Mouse (Mus musculus) thymus, adult 2 months (tissue): ENCODE measurements around the gene Plekhg2. TPM values are rescaled to one million over a fixed set of nuclear protein-coding genes. Genes with fewer than 3 reads are reported as not detected.

Experiments used
- DNase-seq: peaks from one replicate; pipeline ENCODE4 v3.0.0; 2021
- H3K27ac ChIP-seq: fragments of 200-500 bp; 2 replicates; pipeline ENCODE4 v1.5.1; 2012; ENCODE audit warnings: low read length, control low read depth; ENCODE audit not compliant: control insufficient read depth, insufficient read depth
- H3K27me3 ChIP-seq: fragments of 200-500 bp; 2 replicates; pipeline ENCODE4 v1.6.1; 2012; ENCODE audit warnings: mild to moderate bottlenecking, low read length, moderate library complexity, mixed read lengths; ENCODE audit not compliant: control insufficient read depth, insufficient read depth
- H3K36me3 ChIP-seq: fragments of 200-500 bp; 2 replicates; pipeline ENCODE4 v1.6.1; 2012; ENCODE audit warnings: mild to moderate bottlenecking, low read length, moderate library complexity; ENCODE audit not compliant: control insufficient read depth, insufficient read depth
- H3K4me1 ChIP-seq: fragments of 200-500 bp; replicated peaks from 2 replicates; pipeline ENCODE4 v1.6.1; 2012; ENCODE audit warnings: low read length; ENCODE audit not compliant: control insufficient read depth, insufficient read depth
- H3K4me3 ChIP-seq: fragments of 200-500 bp; 2 replicates; pipeline ENCODE4 v1.5.1; 2012; ENCODE audit warnings: mild to moderate bottlenecking, low read length, control low read depth, moderate library complexity; ENCODE audit not compliant: control insufficient read depth, insufficient read depth
- CTCF ChIP-seq: fragments of 200-500 bp; IDR thresholded peaks from 2 replicates; pipeline ENCODE4 v1.5.1; 2012; ENCODE audit warnings: mild to moderate bottlenecking, control low read depth, low read length, moderate library complexity, borderline replicate concordance; ENCODE audit not compliant: control insufficient read depth, poor library complexity, insufficient read depth; ENCODE audit errors: extremely low read depth
- POLR2A ChIP-seq: fragments of 200-500 bp; IDR thresholded peaks from 2 replicates; pipeline ENCODE4 v1.6.1; 2012; ENCODE audit warnings: mild to moderate bottlenecking, low read length, control low read depth, moderate library complexity; ENCODE audit not compliant: control insufficient read depth, poor library complexity, insufficient read depth; ENCODE audit errors: extremely low read depth
- WGBS: fragments of 180-500 bp; shearing (Covaris S2); methylation state at CpG from one replicate; pipeline ENCODE4 v1.1.7; 2018; 5-methylcytosine and 5-hydroxymethylcytosine counted together
- polyA plus RNA-seq: library from polyadenylated mRNA; depleted of rRNA; stranded (reverse); fragments of >200 nt; gene quantifications from 2 replicates; pipeline ENCODE4 v1.2.3, GENCODE M21; 2012

Plekhg2 gene
- polyA plus RNA-seq, 1 experiment, result 187 TPM

DNA sequence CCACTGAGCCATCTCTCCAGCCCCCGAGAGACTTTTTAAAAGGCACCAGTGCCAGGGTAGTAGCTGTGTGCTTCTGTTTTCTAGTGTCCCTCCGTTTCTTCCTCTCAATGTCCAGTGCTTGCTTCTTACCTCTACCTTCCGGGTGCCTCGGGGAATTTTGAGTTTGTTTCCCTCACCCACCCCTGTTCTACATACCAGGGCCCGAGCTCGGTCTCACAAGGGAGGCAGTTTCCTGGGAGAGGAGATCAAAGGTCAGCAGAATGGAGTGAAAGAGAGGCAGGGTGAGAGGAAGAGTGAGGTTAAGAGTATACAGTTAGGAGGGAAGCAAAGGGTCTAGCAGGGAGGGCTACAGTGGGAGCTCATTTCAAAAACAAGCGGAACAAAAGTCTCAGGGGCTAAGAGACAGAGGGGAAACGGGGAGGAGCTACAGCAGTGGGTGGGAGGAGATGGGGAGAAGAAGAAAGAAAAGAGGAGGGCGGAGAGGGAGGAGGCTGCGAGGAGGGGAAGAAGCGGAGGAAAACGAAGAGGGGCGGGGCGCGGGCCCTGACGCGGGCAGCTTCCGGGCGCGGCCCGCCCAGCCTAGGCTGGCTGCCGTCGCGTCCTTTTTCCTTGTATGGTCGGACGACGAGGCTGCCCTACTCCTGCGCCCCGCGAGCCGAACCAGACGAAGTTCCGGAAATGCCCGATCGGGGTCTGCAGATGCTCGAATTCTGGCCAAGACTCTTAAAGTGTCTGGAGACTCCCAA is 3.0 kb upstream of the Plekhg2 start:
- Histone ChIP-seq H3K4me1 (peaks cover 43% of the 10 kb centered on the region), H3K27me3 (no peaks in the 10 kb centered on the region), H3K36me3 (peaks cover 13% of the 10 kb centered on the region), H3K4me3 (peak overlapping the region; percentile 63), H3K27ac (peak overlapping the region; percentile 99)
- peak; percentile 95 for DNase-seq
- peak; percentile 72 for TF ChIP-seq POLR2A
- 0 out of 2 replicates have a peak, but pooled peaks have one; percentile 40 for TF ChIP-seq CTCF
- under 1% methylated on average over 35 of the region's 36 CpGs for WGBS

GRCm38 (mm10) chr7:28374647-28375046 is 2.2 kb upstream of the Plekhg2 start:
- H3K4me1 ChIP-seq, result peaks cover 46% of the 10 kb centered on the region
- peak overlapping the region; percentile 99 for H3K27ac ChIP-seq
- TF ChIP-seq CTCF, result no peak
- TF ChIP-seq POLR2A, result no peak
- H3K27me3 ChIP-seq, result no peaks in the 10 kb centered on the region
- peak overlapping the region; percentile 60 for H3K4me3 ChIP-seq
- H3K36me3 ChIP-seq, result peaks cover 13% of the 10 kb centered on the region
- WGBS, result 58% methylated on average over 10 of the region's 10 CpGs
- DNase-seq, result no peak

DNA sequence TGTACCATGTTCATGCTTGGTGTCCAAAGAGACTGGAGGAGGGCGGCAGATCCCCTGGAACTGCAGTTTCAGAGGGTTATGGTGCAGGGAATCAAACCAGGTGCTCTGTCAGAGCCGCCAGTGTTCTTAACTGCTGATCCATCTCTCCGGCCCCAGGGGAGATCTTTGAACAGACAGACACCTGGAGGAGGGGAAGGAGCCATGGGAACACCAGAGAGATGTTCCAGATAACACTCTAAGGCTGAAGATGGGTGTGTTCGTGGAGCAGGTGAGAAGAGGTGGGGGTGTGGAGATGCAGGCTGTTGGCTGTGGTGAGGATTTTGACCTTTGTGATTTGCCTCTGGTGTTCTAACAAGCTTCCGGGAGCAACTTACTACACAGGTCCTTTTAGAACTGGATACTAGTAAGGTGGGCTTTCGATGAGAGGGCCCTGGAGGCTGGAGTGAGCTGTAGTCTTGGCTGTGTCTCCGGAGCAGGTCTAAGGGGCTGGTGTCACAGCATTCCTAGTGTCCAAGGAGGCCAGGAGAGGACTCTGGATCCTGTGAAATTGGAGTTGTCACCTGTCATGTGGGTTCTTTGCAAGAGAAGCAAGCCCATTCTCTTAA is 1.6 kb upstream of the Plekhg2 start:
- no peak overlapping the region for H3K4me3 ChIP-seq
- 71% methylated on average over 7 of the region's 7 CpGs for WGBS
- DNase-seq, result no peak
- H3K27ac ChIP-seq, result peak overlapping the region; percentile 99
- no peak for TF ChIP-seq CTCF
- no peak for TF ChIP-seq POLR2A
- peaks cover 47% of the 10 kb centered on the region for H3K4me1 ChIP-seq
- no peaks in the 10 kb centered on the region for H3K27me3 ChIP-seq
- peaks cover 13% of the 10 kb centered on the region for H3K36me3 ChIP-seq

GRCm38 (mm10) chr7:28373131-28373581 is 757 bp upstream of the Plekhg2 start:
- under 1% methylated on average over 9 of the region's 9 CpGs for WGBS
- Histone ChIP-seq H3K36me3 (peaks cover 11% of the 10 kb centered on the region), H3K4me1 (peaks cover 47% of the 10 kb centered on the region), H3K4me3 (peak overlapping the region; percentile 97), H3K27ac (peak overlapping the region; percentile 84), H3K27me3 (no peaks in the 10 kb centered on the region)
- peak; percentile 78 for DNase-seq
- TF ChIP-seq CTCF (no peak), POLR2A (no peak)

GRCm38 (mm10) chr7:28371514-28371989 is 847 bp downstream of the Plekhg2 start:
- DNase-seq, result peak; percentile 83

DNA sequence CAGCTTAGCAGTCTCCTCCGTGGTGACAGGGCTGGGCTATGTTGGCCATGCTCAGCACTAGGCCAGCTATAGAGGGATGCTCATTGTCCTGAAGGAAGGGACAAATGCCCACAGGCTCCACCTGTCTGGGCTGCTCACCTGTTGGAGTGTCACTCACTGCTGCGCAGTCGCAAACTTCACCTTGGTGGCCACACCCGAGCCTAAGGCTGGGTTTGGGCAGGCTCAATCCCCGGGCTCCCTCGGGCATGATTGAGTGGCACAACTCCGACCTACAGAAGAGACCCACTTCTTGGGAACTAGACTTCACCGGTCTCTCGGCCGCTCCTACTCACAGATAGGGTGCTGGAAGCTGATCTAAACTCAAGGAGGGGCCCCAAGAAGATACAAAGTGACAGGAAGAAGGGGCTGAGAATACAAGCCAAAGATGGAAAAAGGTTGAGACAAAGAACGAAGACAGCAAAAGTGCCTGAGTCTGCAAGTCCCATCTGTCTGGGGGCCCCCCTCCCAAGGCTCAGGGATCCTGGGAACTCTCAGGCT is 1.4 kb downstream of the Plekhg2 start:
- H3K4me3 ChIP-seq, result peak overlapping the region; percentile 97
- peaks cover 35% of the 10 kb centered on the region for H3K4me1 ChIP-seq
- H3K36me3 ChIP-seq, result peaks cover 8% of the 10 kb centered on the region; the same call in 1 of the 2 replicates
- no peak for DNase-seq
- 25% methylated on average over 11 of the region's 11 CpGs for WGBS
- no peak for TF ChIP-seq CTCF
- no peak for TF ChIP-seq POLR2A
- peak overlapping the region; percentile 81 for H3K27ac ChIP-seq
- H3K27me3 ChIP-seq, result no peaks in the 10 kb centered on the region

More at GRCm38 (mm10) chr7:28371514-28371989, 847 bp downstream of the Plekhg2 start:
- Histone ChIP-seq H3K27ac (peak overlapping the region; percentile 81), H3K36me3 (peaks cover 8% of the 10 kb centered on the region; the same call in 1 of the 2 replicates), H3K4me1 (peaks cover 39% of the 10 kb centered on the region), H3K4me3 (peak overlapping the region; percentile 97), H3K27me3 (no peaks in the 10 kb centered on the region)
- TF ChIP-seq POLR2A, result peak; percentile 64; the same call in 1 of the 2 replicates
- TF ChIP-seq CTCF, result no peak
- under 1% methylated on average over 42 of the region's 43 CpGs for WGBS
